In genomic region chr1:36938801-36939286, GRCm38 (mm10) we compare ENCODE assay signal across 8 mouse cellular contexts. TPM values are rescaled to one million over a fixed set of nuclear protein-coding genes. Genes with fewer than 3 reads are reported as not detected.
DNase-seq lines count a peak whose midpoint lies in the region; ATAC-seq lines count a peak whose summit lies in the region.

No protein-coding gene starts in this region.

- H3K36me3 ChIP-seq in embryonic facial prominence, embryonic 11.5 days (replicated peaks; ENCODE audit: control insufficient read depth, insufficient read depth, low read depth, low read length): no peaks in the 10 kb centered on the region
- no peaks in the 10 kb centered on the region for H3K36me3 ChIP-seq in neural tube, embryonic 13.5 days

- peak overlapping the region; percentile 91 for H3K4me3 ChIP-seq in embryonic facial prominence, embryonic 11.5 days (ENCODE audit: low read depth, low read length)
- peak overlapping the region; percentile 91 for H3K4me3 ChIP-seq in neural tube, embryonic 13.5 days

- intact Hi-C loops in left cerebral cortex, postnatal 4 days (cut with DNase I): loop anchor here (10.0 kb wide), 2 partner anchors 104 to 306 kb away; no protein-coding TSS in a partner anchor

- H3K27ac ChIP-seq in embryonic facial prominence, embryonic 11.5 days (replicated peaks; ENCODE audit: low read depth, low read length): peak overlapping the region; percentile 79
- peak overlapping the region; percentile 96 for H3K27ac ChIP-seq in neural tube, embryonic 13.5 days (replicated peaks)

- peak overlapping the region; percentile 91 for H3K9ac ChIP-seq in embryonic facial prominence, embryonic 11.5 days (replicated peaks; ENCODE audit: low read length)
- H3K9ac ChIP-seq in neural tube, embryonic 13.5 days: peak overlapping the region; percentile 98

- H3K4me2 ChIP-seq in embryonic facial prominence, embryonic 11.5 days (ENCODE audit: low read depth, low read length): peak overlapping the region; percentile 68
- peak overlapping the region; percentile 71 for H3K4me2 ChIP-seq in neural tube, embryonic 13.5 days

- under 1% methylated on average over 41 of the region's 59 CpGs for WGBS in embryonic facial prominence, embryonic 11.5 days
- WGBS in neural tube, embryonic 13.5 days: 0% methylated on average over 39 of the region's 59 CpGs

- H3K4me1 ChIP-seq in embryonic facial prominence, embryonic 11.5 days (ENCODE audit: control insufficient read depth, insufficient read depth, low read length): no peaks in the 10 kb centered on the region
- H3K4me1 ChIP-seq in neural tube, embryonic 13.5 days (replicated peaks): peaks cover 49% of the 10 kb centered on the region

- no peak; the same call in 1 of the 2 replicates for ATAC-seq in embryonic facial prominence, embryonic 11.5 days (replicated peaks; ENCODE audit: insufficient number of reproducible peaks, low FRiP score, low TSS enrichment, low read depth)
- no peak; the same call in 1 of the 2 replicates for ATAC-seq in neural tube, embryonic 13.5 days (ENCODE audit: low read depth)

- H3K9me3 ChIP-seq in embryonic facial prominence, embryonic 11.5 days (replicated peaks; ENCODE audit: control insufficient read depth, low read length): no peaks in the 10 kb centered on the region
- no peaks in the 10 kb centered on the region for H3K9me3 ChIP-seq in neural tube, embryonic 13.5 days

- no peaks in the 10 kb centered on the region for H3K27me3 ChIP-seq in embryonic facial prominence, embryonic 11.5 days (ENCODE audit: control insufficient read depth, insufficient read depth, low read length)
- no peaks in the 10 kb centered on the region for H3K27me3 ChIP-seq in neural tube, embryonic 13.5 days

- DNase-seq in left cerebral cortex, postnatal 4 days: peak; percentile 35
- DNase-seq in left cerebral cortex, adult 8-10 months (ENCODE audit: low spot score in 2 of 2): no peak
- DNase-seq in ZHBTc4 (ENCODE audit: low read depth, low spot score) (peak; percentile 40), liver (peak; percentile 56)
- peak; percentile 35 for DNase-seq in embryonic facial prominence, embryonic 11.5 days (ENCODE audit: low spot score)
- DNase-seq in heart, postnatal 4 days: peak; percentile 50
- no peak for DNase-seq in natural killer cell, adult 2 months (ENCODE audit: low spot score in 2 of 2)

RNA-seq across cellular contexts. Expression of gene Tmem131, which starts 4.6 kb away (rescaled TPM):
- total RNA-seq in left cerebral cortex, postnatal 4 days (2021): 10 to 100 TPM; 79.6 to 82.0 TPM
- 10 to 100 TPM; 45.8 to 54.3 (median 53.0) TPM for total RNA-seq in left cerebral cortex, adult 8-10 months (2022)
- 18.1 and 18.9 TPM in 2 replicates for polyA plus RNA-seq in embryonic facial prominence, embryonic 11.5 days (2014; fragmentation: Nextera tagmentation; extraction: Ambion mirVana)
- total RNA-seq in heart, postnatal 4 days (2021): 10 to 100 TPM; 37.3 to 40.6 TPM
- polyA plus RNA-seq in neural tube, embryonic 13.5 days (2015; fragmentation: Nextera tagmentation; extraction: Ambion mirVana): 11.6 and 14.1 TPM in 2 replicates

Comparison
In these comparisons a context has a peak if more than half of its experiments do, and no peak if none do; other contexts are left out.
1. DNase-seq: peak in left cerebral cortex, postnatal 4 days (single experiment), ZHBTc4 (single experiment), embryonic facial prominence, embryonic 11.5 days (single experiment), heart, postnatal 4 days (single experiment) and liver (single experiment); none in left cerebral cortex, adult 8-10 months (0 of 2) and natural killer cell, adult 2 months (0 of 2).